In genomic region chr14:27050560-27051510, GRCm38 (mm10) we compare ENCODE assay signal across 11 mouse cellular contexts. TPM values are rescaled to one million over a fixed set of nuclear protein-coding genes. Genes with fewer than 3 reads are reported as not detected.
DNase-seq lines count a peak whose midpoint lies in the region; ATAC-seq and TF ChIP-seq lines count a peak whose summit lies in the region.
"Had no signal": no experiment of that assay in that cellular context is flagged by ENCODE, and none has a peak within 500 bp of the region (broad histone marks: within the 10 kb centered on the region; RNA-seq: fewer than 3 reads in every experiment).

No protein-coding gene starts in this region.

- peak; percentile 76 for DNase-seq in brain, embryonic 14.5 days (ENCODE audit: low read depth)
- DNase-seq in hindbrain, embryonic 14.5 days (ENCODE audit: low spot score): peak; percentile 60
- DNase-seq in adrenal gland, postnatal 36 days: no peak
- DNase-seq in c-Kit-positive CD71-positive TER-119-positive erythroid progenitor cells, embryonic 14.5 days (ENCODE audit: low spot score): no peak
- no peak for DNase-seq in B cell, adult 2 months
- DNase-seq: liver had no signal

- no peaks in the 10 kb centered on the region for H3K27me3 ChIP-seq in embryonic facial prominence, embryonic 12.5 days
- no peaks in the 10 kb centered on the region for H3K27me3 ChIP-seq in hindbrain, embryonic 14.5 days (ENCODE audit: control insufficient read depth, insufficient read depth, low read length)
- H3K27me3 ChIP-seq in midbrain, embryonic 16.5 days (ENCODE audit: control insufficient read depth, insufficient read depth, low read depth, low read length): no peaks in the 10 kb centered on the region

- H3K4me1 ChIP-seq in embryonic facial prominence, embryonic 12.5 days: peaks cover 69% of the 10 kb centered on the region
- H3K4me1 ChIP-seq in hindbrain, embryonic 14.5 days (replicated peaks; ENCODE audit: control insufficient read depth, insufficient read depth, low read length): peaks cover 28% of the 10 kb centered on the region
- H3K4me1 ChIP-seq in midbrain, embryonic 16.5 days (ENCODE audit: control insufficient read depth, insufficient read depth, low read length): peaks cover 22% of the 10 kb centered on the region

- peak overlapping the region; percentile 29; the same call in 1 of the 2 replicates for H3K9ac ChIP-seq in embryonic facial prominence, embryonic 12.5 days
- peak overlapping the region; percentile 41 for H3K9ac ChIP-seq in hindbrain, embryonic 14.5 days
- H3K9ac ChIP-seq in midbrain, embryonic 16.5 days (ENCODE audit: low read depth, low read length): peak overlapping the region; percentile 22; the same call in 1 of the 2 replicates

- no peaks in the 10 kb centered on the region for H3K9me3 ChIP-seq in embryonic facial prominence, embryonic 12.5 days
- H3K9me3 ChIP-seq in hindbrain, embryonic 14.5 days (ENCODE audit: control insufficient read depth, low read length): no peaks in the 10 kb centered on the region
- H3K9me3 ChIP-seq in midbrain, embryonic 16.5 days (replicated peaks; ENCODE audit: control insufficient read depth, low read length, poor library complexity, severe bottlenecking): no peaks in the 10 kb centered on the region

- no peak for TF ChIP-seq POLR2A in brain, embryonic 14.5 days (IDR thresholded peaks at IDR 0.05; ENCODE audit: borderline replicate concordance, extremely low read depth, insufficient read depth, insufficient read length, poor library complexity, severe bottlenecking)

- ATAC-seq in embryonic facial prominence, embryonic 12.5 days (ENCODE audit: insufficient number of reproducible peaks, insufficient read depth, low FRiP score, low TSS enrichment): peak; percentile 38
- ATAC-seq in hindbrain, embryonic 14.5 days (ENCODE audit: low FRiP score): peak; percentile 89; the same call in 1 of the 2 replicates
- peak; percentile 85 for ATAC-seq in midbrain, embryonic 16.5 days

- WGBS in embryonic facial prominence, embryonic 12.5 days: 20% methylated on average over 18 of the region's 18 CpGs
- WGBS in hindbrain, embryonic 14.5 days: 9% methylated on average over 18 of the region's 18 CpGs
- WGBS in midbrain, embryonic 16.5 days: 8% methylated on average over 18 of the region's 18 CpGs

- peak overlapping the region; percentile 96 for H3K27ac ChIP-seq in embryonic facial prominence, embryonic 12.5 days
- H3K27ac ChIP-seq in hindbrain, embryonic 14.5 days: peak overlapping the region; percentile 74
- peak overlapping the region; percentile 59; the same call in 1 of the 2 replicates for H3K27ac ChIP-seq in midbrain, embryonic 16.5 days (ENCODE audit: low read length)

- no peaks in the 10 kb centered on the region for H3K36me3 ChIP-seq in embryonic facial prominence, embryonic 12.5 days
- H3K36me3 ChIP-seq in hindbrain, embryonic 14.5 days (replicated peaks; ENCODE audit: control insufficient read depth, insufficient read depth): no peaks in the 10 kb centered on the region
- H3K36me3 ChIP-seq in midbrain, embryonic 16.5 days (ENCODE audit: control insufficient read depth, insufficient read depth, low read length): no peaks in the 10 kb centered on the region

- TF ChIP-seq CTCF in brain, embryonic 14.5 days (IDR thresholded peaks at IDR 0.05; ENCODE audit: borderline replicate concordance, extremely low read depth, insufficient read depth, insufficient read length): no peak

- no peak overlapping the region for H3K4me3 ChIP-seq in embryonic facial prominence, embryonic 12.5 days
- no peak overlapping the region for H3K4me3 ChIP-seq in hindbrain, embryonic 14.5 days (replicated peaks; ENCODE audit: low read length)
- no peak overlapping the region for H3K4me3 ChIP-seq in midbrain, embryonic 16.5 days (ENCODE audit: low read depth, low read length)
- H3K4me3 ChIP-seq: megakaryocyte, embryonic 14.5 days had no signal

- peak overlapping the region; percentile 10 for H3K4me2 ChIP-seq in embryonic facial prominence, embryonic 12.5 days (replicated peaks)
- peak overlapping the region; percentile 36 for H3K4me2 ChIP-seq in hindbrain, embryonic 14.5 days (replicated peaks)
- peak overlapping the region; percentile 30 for H3K4me2 ChIP-seq in midbrain, embryonic 16.5 days (ENCODE audit: low read length)

RNA-seq across cellular contexts. Expression of gene Il17rd, which starts 12.1 kb away (rescaled TPM):
- polyA plus RNA-seq in brain, embryonic 14.5 days (2012; rRNA removed): 4.7 and 7.4 TPM in 2 replicates
- 10.3 and 11.2 TPM in 2 replicates for polyA plus RNA-seq in embryonic facial prominence, embryonic 12.5 days (2016; fragmentation: Nextera tagmentation; extraction: Ambion mirVana)
- 2.8 TPM in 2 replicates for polyA plus RNA-seq in hindbrain, embryonic 14.5 days (2014; fragmentation: Nextera tagmentation; extraction: Ambion mirVana)
- 1.9 and 2.3 TPM in 2 replicates for polyA plus RNA-seq in midbrain, embryonic 16.5 days (2015; fragmentation: Nextera tagmentation; extraction: Ambion mirVana)
- 1 to 10 TPM; 2.9 to 3.4 TPM for total RNA-seq in adrenal gland, postnatal 36 days (2021)
- total RNA-seq: granulocyte monocyte progenitor cell, adult 5-6 weeks had no signal

RNA-seq across cellular contexts. Expression of gene Hesx1, which starts 56.6 kb away (rescaled TPM):
- polyA plus RNA-seq in brain, embryonic 14.5 days (2012; rRNA removed): 0.22 TPM in 1 of 2 replicates, not detected in the other
- 0.88 and 2.7 TPM in 2 replicates for polyA plus RNA-seq in embryonic facial prominence, embryonic 12.5 days (2016; fragmentation: Nextera tagmentation; extraction: Ambion mirVana)
- 0.20 TPM in 1 of 2 replicates, not detected in the other for polyA plus RNA-seq in hindbrain, embryonic 14.5 days (2014; fragmentation: Nextera tagmentation; extraction: Ambion mirVana)
- polyA plus RNA-seq in midbrain, embryonic 16.5 days (2015; fragmentation: Nextera tagmentation; extraction: Ambion mirVana): 0.19 TPM in 1 of 2 replicates, not detected in the other
- not detected for total RNA-seq in adrenal gland, postnatal 36 days (2021)
- polyA plus RNA-seq: cortical plate, adult 2 months had no signal

Comparison
In these comparisons a context has a peak if more than half of its experiments do, and no peak if none do; other contexts are left out.
1. DNase-seq: peak in brain, embryonic 14.5 days (single experiment) and hindbrain, embryonic 14.5 days (single experiment); none in adrenal gland, postnatal 36 days (0 of 2), c-Kit-positive CD71-positive TER-119-positive erythroid progenitor cells, embryonic 14.5 days (single experiment) and B cell, adult 2 months (0 of 2).
2. ATAC-seq: peak in every context shown above with its lines; median percentile 89 in hindbrain, embryonic 14.5 days; 85 in midbrain, embryonic 16.5 days; 38 in embryonic facial prominence, embryonic 12.5 days.
3. Peak in every context shown above with its lines, with median percentiles within 50 percentile points of each other: H3K27ac ChIP-seq, H3K4me2 ChIP-seq and H3K9ac ChIP-seq.